Mouse (Mus musculus) forebrain, embryonic 10.5 days (tissue): ENCODE data around the gene Srrt. TPM values are rescaled to one million over a fixed set of nuclear protein-coding genes. Genes with fewer than 3 reads are reported as not detected.

ENCODE experiments used
- DNase-seq: peaks from one replicate; pipeline ENCODE4 v3.0.0-alpha.2; 2017; ENCODE audit warnings: low spot score; ENCODE audit errors: extremely low spot score
- H3K27ac ChIP-seq: fragments of 300-500 bp; sonication (generic); 2 replicates; pipeline ENCODE4 v1.5.1; 2016; ENCODE audit warnings: mild to moderate bottlenecking
- H3K27me3 ChIP-seq: fragments of 300-500 bp; sonication (generic); 2 replicates; pipeline ENCODE4 v1.6.1; 2016; ENCODE audit warnings: mild to moderate bottlenecking; ENCODE audit not compliant: poor library complexity, severe bottlenecking
- H3K36me3 ChIP-seq: fragments of 300-500 bp; sonication (generic); replicated peaks from 2 replicates; pipeline ENCODE4 v1.6.1; 2016; ENCODE audit warnings: mild to moderate bottlenecking, moderate library complexity
- H3K4me1 ChIP-seq: fragments of 300-500 bp; sonication (generic); 2 replicates; pipeline ENCODE4 v1.6.1; 2016
- H3K4me3 ChIP-seq: fragments of 300-500 bp; sonication (generic); 2 replicates; pipeline ENCODE4 v1.5.1; 2016; ENCODE audit warnings: mild to moderate bottlenecking, moderate library complexity
- H3K9me3 ChIP-seq: fragments of 300-500 bp; sonication (generic); 2 replicates; pipeline ENCODE4 v1.6.1; 2016; ENCODE audit warnings: mild to moderate bottlenecking, moderate library complexity
- WGBS: fragments of 180-500 bp; shearing (Covaris S2); methylation state at CpG from one replicate; pipeline ENCODE4 v1.1.7; 2016; 5-methylcytosine and 5-hydroxymethylcytosine counted together
- microRNA-seq: library from miRNA; unstranded; fragments of <30 nt; microRNA quantifications from one replicate; pipeline ENCODE4, GENCODE M21; 2017
- polyA plus RNA-seq: library from polyadenylated mRNA; unstranded; fragments of >200 nt; fragmentation: Nextera tagmentation; extraction: Ambion mirVana; gene quantifications from 2 replicates; pipeline ENCODE4 v1.2.1, GENCODE M21; 2016

Gene Srrt
- polyA plus RNA-seq, 1 experiment from 2014 or later: 205 TPM

DNA sequence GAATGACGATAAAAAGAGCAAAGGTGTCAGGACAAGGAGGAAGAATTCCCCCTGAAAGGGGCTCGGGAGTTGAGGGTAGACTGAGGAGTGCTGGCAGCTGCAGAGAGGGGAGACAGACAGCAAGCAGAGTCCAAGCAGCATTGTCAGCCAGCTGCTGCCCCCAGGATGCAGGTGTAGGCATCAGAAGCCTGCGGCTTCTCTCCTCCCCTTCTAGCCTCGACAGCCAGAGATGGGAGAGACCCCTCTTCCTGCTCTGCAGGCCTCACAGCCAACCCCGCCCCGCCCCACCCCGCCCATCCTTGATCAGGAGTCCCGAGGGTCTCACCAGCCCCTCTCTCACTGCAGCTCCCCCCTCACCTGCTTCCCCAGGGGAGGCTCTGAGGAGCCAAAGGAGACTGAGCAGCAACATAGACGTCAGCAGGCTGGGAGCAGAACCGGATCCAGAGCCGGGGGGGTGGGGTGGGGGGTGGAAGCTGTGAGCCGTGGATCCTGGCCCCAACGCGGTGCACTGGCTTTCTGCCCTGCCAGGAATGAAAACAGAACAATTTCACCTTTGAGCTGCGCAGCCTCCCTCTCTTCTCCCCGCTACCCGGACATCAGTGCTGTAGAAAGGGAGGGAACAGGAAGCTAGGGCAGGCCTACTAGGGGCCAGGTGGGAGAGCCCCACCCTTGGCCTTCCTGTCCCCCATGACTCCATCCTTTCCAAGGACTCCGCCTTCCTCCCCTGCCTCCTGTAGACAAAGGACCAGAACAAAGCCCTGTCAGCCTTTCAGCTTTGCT is 39.2 kb downstream of the Srrt start:
- no peak for DNase-seq
- Histone ChIP-seq H3K27me3 (no peaks in the 10 kb centered on the region), H3K27ac (peak overlapping the region; percentile 70), H3K4me3 (no peak overlapping the region; the same call in 1 of the 2 replicates), H3K4me1 (peaks cover 11% of the 10 kb centered on the region), H3K36me3 (no peaks in the 10 kb centered on the region), H3K9me3 (peaks cover 6% of the 10 kb centered on the region; the same call in 1 of the 2 replicates)
- 37% methylated on average over 18 of the region's 18 CpGs for WGBS

DNA sequence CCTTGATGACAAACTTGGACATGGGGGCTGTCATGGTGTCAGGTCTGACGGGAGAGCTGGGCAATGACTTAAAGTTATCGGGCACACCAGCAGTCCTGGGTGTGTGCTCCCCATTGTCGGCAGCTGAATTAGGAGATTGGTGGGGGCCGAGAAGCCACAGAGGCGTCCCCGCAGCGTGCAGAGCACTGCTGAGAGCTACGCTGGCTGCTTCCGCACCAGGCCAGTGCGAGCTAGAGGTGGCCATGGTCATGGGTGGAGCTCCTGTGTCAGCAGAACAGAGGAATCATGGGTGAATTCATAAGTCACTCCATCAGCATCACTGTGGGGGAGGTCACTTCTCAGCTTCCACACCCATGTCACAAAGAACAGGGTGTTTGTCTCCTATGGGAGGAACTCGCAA is 42.7 kb downstream of the Srrt start:
- no peak for DNase-seq

DNA sequence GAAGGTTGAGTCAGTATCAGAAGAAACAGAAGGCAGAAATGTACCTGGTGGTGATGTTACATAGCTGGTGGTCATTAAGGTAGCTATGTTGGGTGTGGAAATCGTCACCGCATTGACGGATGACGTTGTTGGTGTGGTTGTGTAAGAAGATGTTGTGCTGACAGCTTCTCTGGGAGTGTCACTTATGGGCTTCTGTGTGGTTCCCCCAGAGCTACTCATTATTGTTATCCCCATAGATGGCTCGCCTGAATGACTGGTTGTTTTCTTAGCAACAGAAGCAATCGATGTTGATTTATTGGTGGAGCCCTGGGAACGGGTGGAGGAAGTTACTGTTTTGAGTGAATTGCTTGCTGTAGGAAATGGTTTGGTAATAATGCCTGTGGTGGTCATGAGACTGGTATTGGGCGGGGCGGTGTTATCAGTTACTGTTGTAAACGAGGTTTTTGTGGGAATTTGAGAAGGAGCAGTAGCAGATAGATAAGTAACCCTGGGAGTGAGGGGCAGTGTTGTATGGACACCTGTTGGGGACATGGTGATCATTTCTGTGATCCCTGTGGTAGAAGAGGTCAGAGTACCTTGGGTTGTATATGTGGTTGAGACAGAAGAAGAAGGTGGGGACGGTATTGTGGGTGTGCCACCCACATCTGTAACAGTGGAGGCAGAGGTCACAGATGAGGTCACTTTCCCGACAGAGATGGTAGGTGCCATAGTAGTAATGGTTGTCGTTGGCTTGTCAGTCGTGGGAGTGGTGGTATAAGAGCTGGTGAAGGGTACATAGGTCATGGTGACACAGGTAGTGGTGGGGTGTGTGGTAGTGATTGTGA is 43.4 kb downstream of the Srrt start:
- DNase-seq: no peak
- Histone ChIP-seq H3K27ac (no peak overlapping the region), H3K36me3 (no peaks in the 10 kb centered on the region), H3K4me1 (peaks cover 11% of the 10 kb centered on the region), H3K27me3 (no peaks in the 10 kb centered on the region), H3K9me3 (no peaks in the 10 kb centered on the region), H3K4me3 (no peak overlapping the region)
- 87% methylated on average over 14 of the region's 14 CpGs for WGBS

More for the DNA sequence above, 42.7 kb downstream of the Srrt start:
- no peaks in the 10 kb centered on the region for H3K36me3 ChIP-seq
- H3K9me3 ChIP-seq: no peaks in the 10 kb centered on the region
- H3K27ac ChIP-seq: no peak overlapping the region
- no peaks in the 10 kb centered on the region for H3K27me3 ChIP-seq
- WGBS: 91% methylated on average over 11 of the region's 11 CpGs
- no peak overlapping the region for H3K4me3 ChIP-seq
- H3K4me1 ChIP-seq: peaks cover 11% of the 10 kb centered on the region

Small RNA genes lying within 50 kb of the gene (microRNA-seq; reads per million reads assigned to microRNA genes)
- not detected for gene Mir7036
- not detected for gene Mir8116

Other genes starting within 250 kb of the Srrt start
- gene Serpine1, start 235.4 kb downstream of the Srrt start, polyA plus RNA-seq: 0.10 and 0.17 TPM in 2 replicates
- gene Trim56, start 191.5 kb downstream of the Srrt start, polyA plus RNA-seq: 4.6 and 5.0 TPM in 2 replicates
- not detected in 2 replicates for gene Muc3, start 158.4 kb downstream of the Srrt start, polyA plus RNA-seq
- not detected in 2 replicates for gene Muc3a, start 95.3 kb downstream of the Srrt start, polyA plus RNA-seq
- 1.9 and 2.3 TPM in 2 replicates for gene Ache, start 20.2 kb downstream of the Srrt start, polyA plus RNA-seq
- gene Ufsp1, start 13.0 kb downstream of the Srrt start, polyA plus RNA-seq: 10.3 and 10.4 TPM in 2 replicates
- gene Trip6, start 6.7 kb upstream of the Srrt start, polyA plus RNA-seq: 70.3 and 73.0 TPM in 2 replicates
- gene Slc12a9, start 25.9 kb upstream of the Srrt start, polyA plus RNA-seq: 10.6 and 11.8 TPM in 2 replicates
- gene Ephb4, start 42.4 kb upstream of the Srrt start, polyA plus RNA-seq: 31.9 and 33.5 TPM in 2 replicates
- 0.10 and 0.12 TPM in 2 replicates for gene Zan, start 169.4 kb upstream of the Srrt start, polyA plus RNA-seq
- 56.1 and 59.4 TPM in 2 replicates for gene Pop7, start 194.8 kb upstream of the Srrt start, polyA plus RNA-seq
- gene Gigyf1, start 210.9 kb upstream of the Srrt start, polyA plus RNA-seq: 13.5 and 14.0 TPM in 2 replicates
- 2.9 and 4.8 TPM in 2 replicates for gene Epo, start 225.6 kb upstream of the Srrt start, polyA plus RNA-seq
- gene Gnb2, start 225.8 kb upstream of the Srrt start, polyA plus RNA-seq: 287 and 288 TPM in 2 replicates
- gene Actl6b, start 245.8 kb upstream of the Srrt start, polyA plus RNA-seq: 2.0 and 4.8 TPM in 2 replicates